Mouse (Mus musculus) spleen, postnatal 4 days (tissue): ENCODE data around the gene Grid2.

Source experiments
- DNase-seq, 2 experiments: peaks; one replicate each; pipeline ENCODE4 v3.0.0; 2022; ENCODE audit warnings: low spot score in 2 of 2

Gene Grid2

GRCm38 (mm10) chr6:64596835-64597234 is 1341.2 kb downstream of the Grid2 start:
- no peak for DNase-seq

- no peak for DNase-seq
Observed at GRCm38 (mm10) chr6:64598144-64598561, 1342.5 kb downstream of the Grid2 start.

GRCm38 (mm10) chr6:64605753-64606152 is 1350.1 kb downstream of the Grid2 start:
- DNase-seq, result no peak

- DNase-seq, result no peak
Observed at GRCm38 (mm10) chr6:64607041-64607440, 1351.4 kb downstream of the Grid2 start.

GRCm38 (mm10) chr6:64607942-64608341 is 1352.3 kb downstream of the Grid2 start:
- no peak for DNase-seq

DNA sequence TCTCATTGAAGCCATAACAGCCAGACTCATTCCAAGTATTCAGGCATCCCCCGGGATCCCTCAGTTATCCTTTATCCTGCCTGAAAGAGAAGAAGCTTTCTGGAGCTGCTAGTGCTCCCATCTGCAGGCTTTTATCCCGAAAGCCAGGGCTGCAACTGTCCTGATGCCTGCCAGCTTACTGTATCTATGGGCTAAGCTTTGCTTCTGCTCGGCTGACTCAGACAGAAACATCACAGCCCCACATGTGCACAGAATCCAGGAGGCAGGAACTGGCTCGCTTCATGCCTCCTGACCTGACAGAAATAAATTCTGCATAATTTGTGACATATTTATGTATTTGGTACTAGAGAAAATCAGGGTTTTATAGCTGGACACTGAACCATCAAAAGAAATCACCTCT is 1361.2 kb downstream of the Grid2 start:
- no peak for DNase-seq

GRCm38 (mm10) chr6:64617417-64618135 is 1361.9 kb downstream of the Grid2 start:
- no peak for DNase-seq

GRCm38 (mm10) chr6:64623404-64623803 is 1367.7 kb downstream of the Grid2 start:
- no peak for DNase-seq

- DNase-seq, result no peak
Observed at GRCm38 (mm10) chr6:64647661-64648060, 1392.0 kb downstream of the Grid2 start.

DNA sequence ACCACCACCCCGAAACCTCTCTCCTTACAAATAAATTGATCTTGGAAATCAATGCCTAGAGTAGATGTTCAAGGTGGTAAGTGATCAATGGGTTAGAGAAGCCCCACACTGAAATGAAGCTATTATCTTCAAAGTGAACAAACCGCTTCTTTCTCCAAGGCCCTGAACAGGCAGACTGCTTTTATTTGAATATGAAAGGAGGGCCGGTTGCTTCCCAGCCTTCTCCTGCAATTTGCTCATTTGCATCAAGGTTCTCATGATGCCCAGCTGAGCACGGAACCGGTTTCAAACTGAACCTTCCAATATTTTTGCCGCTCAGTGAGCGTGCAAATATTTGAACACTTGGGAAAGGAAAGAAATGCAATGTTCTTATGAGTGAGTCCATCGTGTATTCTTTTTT is 1392.5 kb downstream of the Grid2 start:
- DNase-seq, result no peak

DNA sequence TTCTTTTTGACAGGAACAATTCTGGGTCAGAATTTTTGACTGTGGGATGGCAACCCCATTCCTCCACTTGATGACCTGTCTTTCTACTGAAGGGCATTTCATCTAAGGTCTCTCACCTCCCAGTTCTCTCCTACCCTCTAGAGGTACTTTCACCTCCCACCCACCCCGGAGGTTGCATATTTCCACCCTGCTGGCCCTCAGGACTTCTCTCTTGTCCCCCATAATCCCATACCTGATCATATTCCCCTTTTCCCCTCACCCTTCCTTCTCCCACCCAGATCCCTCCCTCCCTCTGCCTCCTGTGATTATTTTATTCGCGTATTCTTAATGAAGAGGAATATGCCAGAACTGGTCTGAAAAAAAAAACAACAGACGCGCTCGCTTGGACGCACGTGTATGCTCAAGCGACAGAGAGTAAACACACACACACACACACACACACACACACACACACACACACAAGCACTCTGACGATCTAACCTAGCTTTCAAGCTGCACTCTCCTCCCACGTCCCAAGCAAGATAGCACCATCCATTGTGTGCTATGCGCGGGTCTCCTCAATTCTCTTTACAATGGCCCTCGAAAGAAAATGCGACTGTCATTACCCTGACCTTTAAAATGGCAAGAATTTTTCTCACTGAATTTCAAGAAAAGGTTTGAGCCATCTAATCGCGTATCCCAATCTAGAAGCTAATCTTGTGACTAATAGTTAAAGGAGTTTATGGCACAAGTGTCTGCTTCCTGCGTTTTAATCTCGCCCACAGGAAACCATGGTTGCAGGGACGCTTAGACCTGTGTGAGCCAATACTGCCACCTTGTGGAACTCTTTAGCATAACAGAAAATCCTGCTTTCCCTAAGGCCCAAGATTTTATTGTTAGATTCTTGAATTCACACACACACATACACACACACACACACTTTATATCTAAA is 1393.9 kb downstream of the Grid2 start:
- DNase-seq, result no peak

DNA sequence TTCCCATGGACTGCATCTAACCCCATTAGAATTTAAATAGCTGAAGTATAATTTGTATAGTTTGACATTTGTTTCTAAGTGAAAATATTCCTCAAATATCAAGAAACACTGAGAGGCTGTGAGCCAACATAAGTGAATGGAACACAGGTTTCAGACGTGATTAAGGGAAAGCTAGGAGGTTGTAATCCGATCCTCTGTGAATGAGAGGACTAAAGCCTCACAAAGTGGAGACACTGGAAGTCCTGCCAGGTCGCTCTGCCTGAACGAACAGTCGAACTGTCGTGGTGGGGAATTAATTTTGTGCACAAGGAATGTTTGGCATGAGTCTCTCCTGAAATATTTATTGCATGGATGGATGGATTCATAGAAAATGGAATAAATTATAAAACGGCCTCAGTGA is 1395.1 kb downstream of the Grid2 start:
- no peak for DNase-seq

DNA sequence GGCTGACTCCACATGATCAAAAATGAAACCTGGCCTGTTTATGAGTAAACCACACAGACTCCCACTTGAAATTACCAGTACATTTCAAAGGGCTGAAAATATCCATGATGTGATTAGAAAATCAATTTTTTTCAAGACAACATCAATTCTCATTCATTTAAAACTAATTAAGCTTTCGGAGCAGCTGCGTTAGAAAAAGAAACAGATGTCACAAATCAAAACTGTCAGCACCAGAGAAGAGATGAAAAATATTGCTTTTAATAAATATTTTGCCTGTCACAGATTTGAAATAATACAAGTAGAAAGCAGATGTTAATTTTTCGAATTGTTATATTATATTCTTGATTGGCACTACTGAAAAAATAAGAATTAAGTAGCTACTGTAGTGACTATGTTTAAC is 1415.3 kb downstream of the Grid2 start:
- DNase-seq, result no peak

DNA sequence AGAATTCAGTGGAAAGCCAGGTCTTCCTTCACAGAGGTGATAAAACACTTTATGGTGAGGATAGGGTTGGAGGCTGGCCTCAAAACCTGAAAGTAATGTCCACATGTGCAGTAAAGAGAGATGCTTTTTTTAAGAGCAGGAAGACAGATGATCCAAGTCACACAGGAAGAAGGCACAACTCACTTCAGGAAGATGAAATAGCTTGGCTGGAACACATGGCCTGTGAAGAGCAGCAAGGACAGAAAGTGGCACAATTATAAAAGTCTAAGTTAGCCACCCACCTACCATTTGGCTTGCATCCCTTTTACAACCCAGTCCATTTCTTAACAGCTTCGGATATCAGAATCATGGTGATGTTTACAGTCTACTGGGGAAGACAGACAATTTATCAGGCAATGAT is 1423.1 kb downstream of the Grid2 start:
- DNase-seq, result no peak

GRCm38 (mm10) chr6:64683974-64684373 is 1428.3 kb downstream of the Grid2 start:
- no peak for DNase-seq

DNA sequence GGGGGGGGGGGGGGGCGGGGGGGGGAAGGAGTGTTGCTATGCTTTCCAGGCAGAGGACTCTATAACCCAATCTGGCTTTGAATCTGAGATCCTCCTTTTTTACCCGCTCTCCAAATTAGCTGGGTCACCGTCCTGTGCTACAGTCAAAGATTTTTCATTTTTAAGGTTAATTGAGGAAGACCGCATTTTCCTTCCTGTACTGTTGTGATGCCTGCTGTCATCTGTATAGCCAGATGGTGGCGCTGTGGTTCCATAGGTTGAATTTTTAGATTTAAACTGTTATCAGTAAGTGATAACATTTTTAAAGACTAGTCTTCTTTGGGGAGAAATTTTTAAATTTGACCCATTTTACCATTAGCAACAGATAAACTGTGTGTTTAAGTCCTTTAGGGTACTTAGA is 1429.3 kb downstream of the Grid2 start:
- DNase-seq, result no peak

DNA sequence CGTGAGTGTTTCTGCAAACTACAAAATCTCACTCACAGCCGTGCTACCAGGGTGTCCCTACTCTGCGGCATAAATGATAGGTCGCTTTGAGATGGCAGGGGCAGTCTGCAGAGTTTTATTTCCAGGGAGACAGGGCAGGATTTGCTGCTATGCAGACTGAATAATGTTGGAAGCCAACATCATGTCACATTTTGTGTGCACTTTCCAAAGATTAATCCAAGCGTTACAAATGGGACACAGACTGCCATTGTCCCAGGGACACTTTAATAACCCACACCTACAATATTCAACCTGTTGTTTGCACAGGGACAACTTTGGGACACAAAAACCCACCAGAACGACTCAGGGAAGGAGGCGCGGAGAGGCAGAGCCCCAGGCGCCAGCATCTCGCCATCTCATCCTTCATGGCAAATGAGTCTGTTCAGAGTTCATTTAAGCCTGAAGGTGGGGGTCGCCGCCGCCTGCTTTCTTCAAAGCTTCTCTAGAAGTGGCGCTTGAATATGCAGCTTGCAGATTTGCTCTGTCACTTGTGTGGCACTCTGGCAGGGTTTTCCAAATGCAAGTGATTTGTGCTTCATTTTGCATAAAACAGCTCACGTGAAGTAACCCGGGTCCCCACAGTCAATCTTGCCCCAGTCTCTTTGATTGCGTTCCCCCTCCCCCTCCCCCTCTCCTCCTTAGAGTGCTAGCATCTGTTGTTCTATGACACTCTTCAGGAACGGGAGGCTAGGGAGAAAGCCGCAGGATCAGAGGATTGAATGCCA is 1432.7 kb downstream of the Grid2 start:
- no peak for DNase-seq

- DNase-seq, result no peak
Observed at GRCm38 (mm10) chr6:64694688-64695087, 1439.0 kb downstream of the Grid2 start.

GRCm38 (mm10) chr6:64703659-64704058 is 1448.0 kb downstream of the Grid2 start:
- DNase-seq, result no peak

- DNase-seq, result no peak
Observed at GRCm38 (mm10) chr6:64727751-64728403, 1472.2 kb downstream of the Grid2 start.

- DNase-seq, result no peak
Observed at GRCm38 (mm10) chr6:64728499-64729198, 1473.0 kb downstream of the Grid2 start, which contains the start of gene Atoh1. Gene Atoh1 (plus strand): TSS chr6:64729125.
